ENCODE assay signal across 8 mouse cellular contexts in genomic region chr11:81634360-81635350, GRCm38 (mm10).
A peak's percentile ranks its signal among the peaks of the same experiment; 100 is the strongest.
DNase-seq lines count a peak whose midpoint lies in the region; ATAC-seq lines count a peak whose summit lies in the region.

No protein-coding gene starts in this region.

- H3K4me3 ChIP-seq in forebrain, embryonic 15.5 days = peak overlapping the region; percentile 29
- no peak overlapping the region for H3K4me3 ChIP-seq in midbrain, embryonic 12.5 days

- WGBS in forebrain, embryonic 15.5 days = 43% methylated on average over 25 of the region's 25 CpGs
- WGBS in midbrain, embryonic 12.5 days = 54% methylated on average over 25 of the region's 25 CpGs

- peak overlapping the region; percentile 46 for H3K27ac ChIP-seq in forebrain, embryonic 15.5 days (replicated peaks)
- H3K27ac ChIP-seq in midbrain, embryonic 12.5 days (replicated peaks) = no peak overlapping the region

- peak overlapping the region; percentile 35; the same call in 1 of the 2 replicates for H3K9ac ChIP-seq in forebrain, embryonic 15.5 days (replicated peaks)
- H3K9ac ChIP-seq in midbrain, embryonic 12.5 days (replicated peaks) = peak overlapping the region; percentile 11; the same call in 1 of the 2 replicates

- ATAC-seq in forebrain, embryonic 15.5 days (replicated peaks) = peak; percentile 48; the same call in 1 of the 2 replicates
- ATAC-seq in midbrain, embryonic 12.5 days (ENCODE audit: low FRiP score, low read depth) = no peak

- no peaks in the 10 kb centered on the region for H3K9me3 ChIP-seq in forebrain, embryonic 15.5 days
- H3K9me3 ChIP-seq in midbrain, embryonic 12.5 days = no peaks in the 10 kb centered on the region

- H3K27me3 ChIP-seq in forebrain, embryonic 15.5 days = no peaks in the 10 kb centered on the region
- H3K27me3 ChIP-seq in midbrain, embryonic 12.5 days = peaks cover 4% of the 10 kb centered on the region; the same call in 1 of the 2 replicates

- H3K4me1 ChIP-seq in forebrain, embryonic 15.5 days = peaks cover 4% of the 10 kb centered on the region
- H3K4me1 ChIP-seq in midbrain, embryonic 12.5 days = 0 out of 2 replicates have a peak, but pooled peaks cover 4% of the 10 kb centered on the region

- H3K4me2 ChIP-seq in forebrain, embryonic 15.5 days (replicated peaks) = peak overlapping the region; percentile 39
- H3K4me2 ChIP-seq in midbrain, embryonic 12.5 days (replicated peaks) = peak overlapping the region; percentile 39

- no peaks in the 10 kb centered on the region for H3K36me3 ChIP-seq in forebrain, embryonic 15.5 days
- no peaks in the 10 kb centered on the region for H3K36me3 ChIP-seq in midbrain, embryonic 12.5 days

- DNase-seq in gastrocnemius, adult 18-20 months (ENCODE audit: low spot score) = peak; percentile 39
- no peak for DNase-seq in gastrocnemius, adult 8-10 months (ENCODE audit: low spot score in 2 of 2)
- DNase-seq in CD4-positive helper T cell, adult 2 months (ENCODE audit: low read depth, low spot score) = peak; percentile 42
- DNase-seq in cerebellum, adult 11 months = peak; percentile 34
- peak; percentile 65 to 71 for DNase-seq in kidney, postnatal 4 days
- DNase-seq in telencephalon, adult 2 months (ENCODE audit: low read depth, low spot score) = peak; percentile 33

Comparison
In these comparisons a context has a peak if more than half of its experiments do, and no peak if none do; other contexts are left out.
1. DNase-seq: peak in gastrocnemius, adult 18-20 months (single experiment), CD4-positive helper T cell, adult 2 months (single experiment), cerebellum, adult 11 months (single experiment), kidney, postnatal 4 days (2 of 2) and telencephalon, adult 2 months (single experiment); none in gastrocnemius, adult 8-10 months (0 of 2).